In genomic region chr2:11664367-11664766, GRCm38 (mm10) we compare ENCODE assay signal across 9 mouse cellular contexts. TPM values are rescaled to one million over a fixed set of nuclear protein-coding genes. Genes with fewer than 3 reads are reported as not detected.
DNase-seq lines count a peak whose midpoint lies in the region; ATAC-seq lines count a peak whose summit lies in the region.
"Had no signal": no experiment of that assay in that cellular context is flagged by ENCODE, and none has a peak within 500 bp of the region (broad histone marks: within the 10 kb centered on the region; RNA-seq: fewer than 3 reads in every experiment).

No protein-coding gene starts in this region.

- no peak for ATAC-seq in embryonic facial prominence, embryonic 13.5 days (ENCODE audit: insufficient number of reproducible peaks, insufficient read depth, low FRiP score, low TSS enrichment, low read depth)
- peak; percentile 68 for ATAC-seq in midbrain, embryonic 12.5 days (ENCODE audit: low FRiP score, low read depth)

- H3K4me3 ChIP-seq in embryonic facial prominence, embryonic 13.5 days, result peak overlapping the region; percentile 9; the same call in 1 of the 2 replicates
- peak overlapping the region; percentile 19 for H3K4me3 ChIP-seq in midbrain, embryonic 12.5 days

- no peaks in the 10 kb centered on the region for H3K36me3 ChIP-seq in embryonic facial prominence, embryonic 13.5 days
- H3K36me3 ChIP-seq in midbrain, embryonic 12.5 days, result no peaks in the 10 kb centered on the region
- H3K36me3 ChIP-seq: G1E had no signal

- H3K27me3 ChIP-seq in embryonic facial prominence, embryonic 13.5 days, result no peaks in the 10 kb centered on the region
- H3K27me3 ChIP-seq in midbrain, embryonic 12.5 days, result no peaks in the 10 kb centered on the region

- no peak overlapping the region for H3K9ac ChIP-seq in embryonic facial prominence, embryonic 13.5 days
- no peak overlapping the region for H3K9ac ChIP-seq in midbrain, embryonic 12.5 days (replicated peaks)

- no peak overlapping the region for H3K27ac ChIP-seq in embryonic facial prominence, embryonic 13.5 days
- no peak overlapping the region for H3K27ac ChIP-seq in midbrain, embryonic 12.5 days (replicated peaks)

- no peaks in the 10 kb centered on the region for H3K9me3 ChIP-seq in embryonic facial prominence, embryonic 13.5 days
- no peaks in the 10 kb centered on the region for H3K9me3 ChIP-seq in midbrain, embryonic 12.5 days
- H3K9me3 ChIP-seq: G1E had no signal

- whole genome bisulfite sequencing in embryonic facial prominence, embryonic 13.5 days, result 40% methylated on average over 6 of the region's 6 CpGs
- 53% methylated on average over 6 of the region's 6 CpGs for WGBS in midbrain, embryonic 12.5 days

- peaks cover 5% of the 10 kb centered on the region; the same call in 1 of the 2 replicates for H3K4me1 ChIP-seq in embryonic facial prominence, embryonic 13.5 days
- H3K4me1 ChIP-seq in midbrain, embryonic 12.5 days, result no peaks in the 10 kb centered on the region

- H3K4me2 ChIP-seq in embryonic facial prominence, embryonic 13.5 days, result peak overlapping the region; percentile 44
- peak overlapping the region; percentile 40 for H3K4me2 ChIP-seq in midbrain, embryonic 12.5 days (replicated peaks)

- DNase-seq in heart, adult 11 months, result peak; percentile 87
- DNase-seq in heart, adult 8-10 months (ENCODE audit: low spot score), result no peak
- peak; percentile 62 for DNase-seq in MEL-GATA-1-ER (ENCODE audit: extremely low read depth, low read depth)
- DNase-seq in heart, postnatal 4 days, result peak; percentile 50
- DNase-seq in kidney, postnatal 36 days, result peak; percentile 12 to 73
- DNase-seq in testis, postnatal 14 days (ENCODE audit: low spot score), result peak; percentile 38

RNA-seq across cellular contexts. Expression of gene Il2ra, which starts 21.8 kb away (rescaled TPM):
- total RNA-seq in heart, adult 8-10 months (2022), result 1 to 10 TPM in 3 of 4 experiments, under 1 TPM in 1; 0.62 to 1.5 (median 1.3) TPM
- not detected in 2 replicates for polyA plus RNA-seq in embryonic facial prominence, embryonic 13.5 days (2015; fragmentation: Nextera tagmentation; extraction: Ambion mirVana)
- total RNA-seq in heart, postnatal 4 days (2021), result not detected
- 0.04 TPM in 1 of 2 replicates, not detected in the other for polyA plus RNA-seq in midbrain, embryonic 12.5 days (2016; fragmentation: Nextera tagmentation; extraction: Ambion mirVana)
- polyA plus RNA-seq: G1E had no signal

RNA-seq across cellular contexts. Expression of gene Gm17490, which starts 38.3 kb away (rescaled TPM):
- not detected for total RNA-seq in heart, adult 8-10 months (2022)
- not detected in 2 replicates for polyA plus RNA-seq in embryonic facial prominence, embryonic 13.5 days (2015; fragmentation: Nextera tagmentation; extraction: Ambion mirVana)
- not detected for total RNA-seq in heart, postnatal 4 days (2021)
- not detected in 2 replicates for polyA plus RNA-seq in midbrain, embryonic 12.5 days (2016; fragmentation: Nextera tagmentation; extraction: Ambion mirVana)
- total RNA-seq: G1E had no signal
- polyA plus RNA-seq: G1E had no signal

RNA-seq across cellular contexts. Expression of gene Il15ra, which starts 40.7 kb away (rescaled TPM):
- total RNA-seq in heart, adult 8-10 months (2022), result 10 to 100 TPM; 26.0 to 33.2 (median 30.6) TPM
- polyA plus RNA-seq in embryonic facial prominence, embryonic 13.5 days (2015; fragmentation: Nextera tagmentation; extraction: Ambion mirVana), result 0.73 and 1.5 TPM in 2 replicates
- total RNA-seq in heart, postnatal 4 days (2021), result 10 to 100 TPM; 15.6 to 20.0 TPM
- polyA plus RNA-seq in midbrain, embryonic 12.5 days (2016; fragmentation: Nextera tagmentation; extraction: Ambion mirVana), result 0.82 and 0.91 TPM in 2 replicates
- polyA plus RNA-seq: G1E had no signal
